Mouse (Mus musculus) kidney, embryonic 15.5 days (tissue): ENCODE data around the gene Cd9. TPM values are rescaled to one million over a fixed set of nuclear protein-coding genes. Genes with fewer than 3 reads are reported as not detected.

Experiments used
- ATAC-seq: fragments of 200-750 bp; cut with Nextera tagmentation; replicated peaks from 2 replicates; pipeline ENCODE4 v1.8.0; 2017; ENCODE audit warnings: moderate TSS enrichment; ENCODE audit not compliant: low FRiP score
- H3K27ac ChIP-seq: fragments of 300-500 bp; sonication (generic); 2 replicates; pipeline ENCODE4 v1.5.1; 2015; ENCODE audit warnings: mild to moderate bottlenecking, inconsistent platforms
- H3K27me3 ChIP-seq: fragments of 300-500 bp; sonication (generic); 2 replicates; pipeline ENCODE4 v1.6.1; 2015; ENCODE audit warnings: inconsistent platforms
- H3K36me3 ChIP-seq: fragments of 300-500 bp; sonication (generic); 2 replicates; pipeline ENCODE4 v1.6.1; 2015; ENCODE audit warnings: inconsistent platforms
- H3K4me1 ChIP-seq: fragments of 300-500 bp; sonication (generic); 2 replicates; pipeline ENCODE4 v1.6.1; 2015; ENCODE audit warnings: inconsistent platforms
- H3K4me2 ChIP-seq: fragments of 300-500 bp; sonication (generic); 2 replicates; pipeline ENCODE4 v1.6.1; 2015; ENCODE audit warnings: moderate library complexity, mild to moderate bottlenecking, inconsistent platforms
- H3K4me3 ChIP-seq: fragments of 300-500 bp; sonication (generic); replicated peaks from 2 replicates; pipeline ENCODE4 v1.5.1; 2015; ENCODE audit warnings: mild to moderate bottlenecking, inconsistent platforms
- H3K9ac ChIP-seq: fragments of 300-500 bp; sonication (generic); 2 replicates; pipeline ENCODE4 v1.6.1; 2015; ENCODE audit warnings: mild to moderate bottlenecking, inconsistent platforms
- H3K9me3 ChIP-seq: fragments of 300-500 bp; sonication (generic); replicated peaks from 2 replicates; pipeline ENCODE4 v1.6.1; 2016; ENCODE audit warnings: inconsistent platforms
- WGBS: fragments of 180-500 bp; shearing (Covaris S2); methylation state at CpG from one replicate; pipeline ENCODE4 v1.1.7; 2015; ENCODE audit warnings: mixed read lengths; 5-methylcytosine and 5-hydroxymethylcytosine counted together
- polyA plus RNA-seq: library from polyadenylated mRNA; unstranded; fragments of >200 nt; fragmentation: Nextera tagmentation; extraction: Ambion mirVana; gene quantifications from 2 replicates; pipeline ENCODE4 v1.2.1, GENCODE M21; 2015

The Cd9 gene
- polyA plus RNA-seq, 1 experiment from 2014 or later, result 137 TPM

GRCm38 (mm10) chr6:125470616-125471015 is 24.0 kb downstream of the Cd9 start:
- Histone ChIP-seq H3K4me3 (no peak overlapping the region), H3K4me1 (peaks cover 40% of the 10 kb centered on the region), H3K4me2 (no peak overlapping the region), H3K27me3 (no peaks in the 10 kb centered on the region), H3K36me3 (no peaks in the 10 kb centered on the region), H3K9ac (no peak overlapping the region), H3K27ac (no peak overlapping the region), H3K9me3 (no peaks in the 10 kb centered on the region)
- no peak for ATAC-seq
- WGBS, result 94% methylated on average over 5 of the region's 5 CpGs

GRCm38 (mm10) chr6:125469222-125469621 is 25.4 kb downstream of the Cd9 start:
- H3K27ac ChIP-seq, result no peak overlapping the region
- peaks cover 26% of the 10 kb centered on the region for H3K4me1 ChIP-seq
- no peak overlapping the region for H3K4me3 ChIP-seq
- no peak overlapping the region for H3K4me2 ChIP-seq
- ATAC-seq, result no peak
- WGBS, result 75% methylated on average over 4 of the region's 4 CpGs
- H3K9me3 ChIP-seq, result no peaks in the 10 kb centered on the region
- H3K27me3 ChIP-seq, result no peaks in the 10 kb centered on the region
- no peak overlapping the region for H3K9ac ChIP-seq
- no peaks in the 10 kb centered on the region for H3K36me3 ChIP-seq

GRCm38 (mm10) chr6:125468179-125468960 is 26.2 kb downstream of the Cd9 start:
- Histone ChIP-seq H3K9me3 (no peaks in the 10 kb centered on the region), H3K4me1 (peaks cover 20% of the 10 kb centered on the region), H3K4me2 (no peak overlapping the region), H3K27ac (peak overlapping the region; percentile 4; the same call in 1 of the 2 replicates), H3K27me3 (no peaks in the 10 kb centered on the region), H3K4me3 (no peak overlapping the region), H3K36me3 (0 out of 2 replicates have a peak, but pooled peaks cover 5% of the 10 kb centered on the region), H3K9ac (no peak overlapping the region)
- WGBS, result 60% methylated on average over 21 of the region's 21 CpGs
- no peak for ATAC-seq

- H3K4me1 ChIP-seq, result peaks cover 19% of the 10 kb centered on the region
- H3K27ac ChIP-seq, result 0 out of 2 replicates have a peak overlapping the region, but pooled peaks have one; percentile 4
- H3K9me3 ChIP-seq, result no peaks in the 10 kb centered on the region
- H3K4me2 ChIP-seq, result no peak overlapping the region
- ATAC-seq, result peak; percentile 49
- WGBS, result 76% methylated on average over 16 of the region's 16 CpGs
- H3K36me3 ChIP-seq, result peaks cover 12% of the 10 kb centered on the region; the same call in 1 of the 2 replicates
- H3K4me3 ChIP-seq, result no peak overlapping the region
- H3K9ac ChIP-seq, result no peak overlapping the region
- no peaks in the 10 kb centered on the region for H3K27me3 ChIP-seq
Measured at GRCm38 (mm10) chr6:125467301-125467715, 27.3 kb downstream of the Cd9 start.

- H3K9me3 ChIP-seq, result no peaks in the 10 kb centered on the region
- H3K4me3 ChIP-seq, result no peak overlapping the region
- no peak for ATAC-seq
- no peak overlapping the region for H3K4me2 ChIP-seq
- H3K9ac ChIP-seq, result no peak overlapping the region
- H3K27me3 ChIP-seq, result no peaks in the 10 kb centered on the region
- peaks cover 3% of the 10 kb centered on the region; the same call in 1 of the 2 replicates for H3K4me1 ChIP-seq
- no peak overlapping the region for H3K27ac ChIP-seq
- WGBS, result 95% methylated on average over 7 of the region's 7 CpGs
- H3K36me3 ChIP-seq, result peaks cover 28% of the 10 kb centered on the region
Measured at GRCm38 (mm10) chr6:125462312-125462711, 32.3 kb downstream of the Cd9 start.

GRCm38 (mm10) chr6:125461788-125462187 is 32.8 kb downstream of the Cd9 start:
- H3K36me3 ChIP-seq, result peaks cover 28% of the 10 kb centered on the region
- no peaks in the 10 kb centered on the region for H3K4me1 ChIP-seq
- H3K27ac ChIP-seq, result no peak overlapping the region
- ATAC-seq, result no peak
- no peak overlapping the region for H3K9ac ChIP-seq
- no peaks in the 10 kb centered on the region for H3K9me3 ChIP-seq
- WGBS, result 80% methylated on average over 8 of the region's 8 CpGs
- H3K4me2 ChIP-seq, result no peak overlapping the region
- H3K4me3 ChIP-seq, result no peak overlapping the region
- H3K27me3 ChIP-seq, result no peaks in the 10 kb centered on the region

- H3K27me3 ChIP-seq, result no peaks in the 10 kb centered on the region
- ATAC-seq, result no peak
- WGBS, result 93% methylated on average over 7 of the region's 7 CpGs
- H3K4me2 ChIP-seq, result no peak overlapping the region
- peaks cover 28% of the 10 kb centered on the region for H3K36me3 ChIP-seq
- peaks cover under 1% of the 10 kb centered on the region for H3K4me1 ChIP-seq
- H3K27ac ChIP-seq, result no peak overlapping the region
- H3K9ac ChIP-seq, result no peak overlapping the region
- no peaks in the 10 kb centered on the region for H3K9me3 ChIP-seq
- H3K4me3 ChIP-seq, result no peak overlapping the region
Measured at GRCm38 (mm10) chr6:125461325-125461724, 33.3 kb downstream of the Cd9 start.

GRCm38 (mm10) chr6:125460589-125460988 is 34.0 kb downstream of the Cd9 start:
- Histone ChIP-seq H3K9ac (no peak overlapping the region), H3K27me3 (no peaks in the 10 kb centered on the region), H3K27ac (no peak overlapping the region), H3K36me3 (peaks cover 28% of the 10 kb centered on the region), H3K9me3 (no peaks in the 10 kb centered on the region), H3K4me3 (no peak overlapping the region), H3K4me1 (peaks cover 8% of the 10 kb centered on the region), H3K4me2 (no peak overlapping the region)
- ATAC-seq, result no peak
- 82% methylated on average over 11 of the region's 11 CpGs for WGBS

GRCm38 (mm10) chr6:125459903-125460302 is 34.7 kb downstream of the Cd9 start:
- H3K4me3 ChIP-seq, result no peak overlapping the region
- H3K4me1 ChIP-seq, result peaks cover 11% of the 10 kb centered on the region
- no peak overlapping the region for H3K27ac ChIP-seq
- H3K4me2 ChIP-seq, result no peak overlapping the region
- no peaks in the 10 kb centered on the region for H3K9me3 ChIP-seq
- ATAC-seq, result no peak
- H3K9ac ChIP-seq, result no peak overlapping the region
- peaks cover 28% of the 10 kb centered on the region for H3K36me3 ChIP-seq
- WGBS, result 91% methylated on average over 5 of the region's 5 CpGs
- H3K27me3 ChIP-seq, result no peaks in the 10 kb centered on the region

- peaks cover 6% of the 10 kb centered on the region for H3K36me3 ChIP-seq
- H3K4me3 ChIP-seq, result no peak overlapping the region
- 0 out of 2 replicates have a peak, but pooled peaks have one; percentile 49 for ATAC-seq
- H3K4me1 ChIP-seq, result peaks cover 11% of the 10 kb centered on the region
- H3K27ac ChIP-seq, result peak overlapping the region; percentile 32
- no peaks in the 10 kb centered on the region for H3K9me3 ChIP-seq
- no peaks in the 10 kb centered on the region for H3K27me3 ChIP-seq
- no peak overlapping the region for H3K4me2 ChIP-seq
- WGBS, result 31% methylated on average over 12 of the region's 12 CpGs
- H3K9ac ChIP-seq, result no peak overlapping the region
Measured at GRCm38 (mm10) chr6:125455806-125456520, 38.6 kb downstream of the Cd9 start.

- no peaks in the 10 kb centered on the region; the same call in 1 of the 2 replicates for H3K36me3 ChIP-seq
- ATAC-seq, result no peak
- H3K4me2 ChIP-seq, result no peak overlapping the region
- H3K27me3 ChIP-seq, result no peaks in the 10 kb centered on the region
- no peak overlapping the region for H3K9ac ChIP-seq
- no peaks in the 10 kb centered on the region for H3K9me3 ChIP-seq
- WGBS, result 88% methylated on average over 9 of the region's 9 CpGs
- no peak overlapping the region for H3K27ac ChIP-seq
- peaks cover 11% of the 10 kb centered on the region for H3K4me1 ChIP-seq
- no peak overlapping the region for H3K4me3 ChIP-seq
Measured at GRCm38 (mm10) chr6:125454731-125455130, 39.9 kb downstream of the Cd9 start.

GRCm38 (mm10) chr6:125454299-125454698 is 40.3 kb downstream of the Cd9 start:
- H3K27ac ChIP-seq, result no peak overlapping the region
- WGBS, result 64% methylated on average over 5 of the region's 5 CpGs
- no peak overlapping the region for H3K4me3 ChIP-seq
- ATAC-seq, result no peak
- no peak overlapping the region for H3K4me2 ChIP-seq
- H3K4me1 ChIP-seq, result peaks cover 11% of the 10 kb centered on the region
- H3K27me3 ChIP-seq, result no peaks in the 10 kb centered on the region
- no peak overlapping the region for H3K9ac ChIP-seq
- no peaks in the 10 kb centered on the region for H3K36me3 ChIP-seq
- H3K9me3 ChIP-seq, result no peaks in the 10 kb centered on the region
